Mouse (Mus musculus): ENCODE results near the gene Gm9844. TPM values are rescaled to one million over a fixed set of nuclear protein-coding genes. Genes with fewer than 3 reads are reported as not detected.
A peak's percentile ranks its signal among the peaks of the same experiment; 100 is the strongest.

The Gm9844 gene
- polyA plus RNA-seq, 1 experiment, result 13.5 TPM

GRCm38 (mm10) chr7:24904936-24905335 lies 42.9 kb downstream of the Gm9844 start:
- TF ChIP-seq POLR2A (IDR thresholded peaks at IDR 0.05; ENCODE audit: extremely low read depth, insufficient read depth, low read length) (no peak), CTCF (IDR thresholded peaks at IDR 0.05; ENCODE audit: extremely low read depth, insufficient read depth, low read length) (peak; percentile 51)
- Histone ChIP-seq H3K27ac (ENCODE audit: insufficient read depth, low read length) (no peak overlapping the region), H3K4me1 (ENCODE audit: control insufficient read depth, insufficient read depth, low read length) (peaks cover 2% of the 10 kb centered on the region), H3K4me3 (ENCODE audit: insufficient read depth, low read length) (peak overlapping the region; percentile 43)

GRCm38 (mm10) chr7:24906551-24906950 lies 44.5 kb downstream of the Gm9844 start:
- Histone ChIP-seq H3K27ac (ENCODE audit: insufficient read depth, low read length) (no peak overlapping the region), H3K4me1 (ENCODE audit: control insufficient read depth, insufficient read depth, low read length) (peaks cover 2% of the 10 kb centered on the region), H3K4me3 (ENCODE audit: insufficient read depth, low read length) (no peak overlapping the region)
- TF ChIP-seq POLR2A (IDR thresholded peaks at IDR 0.05; ENCODE audit: extremely low read depth, insufficient read depth, low read length) (no peak), CTCF (IDR thresholded peaks at IDR 0.05; ENCODE audit: extremely low read depth, insufficient read depth, low read length) (no peak)

- H3K27ac ChIP-seq (ENCODE audit: insufficient read depth, low read length), result no peak overlapping the region
- peaks cover 2% of the 10 kb centered on the region for H3K4me1 ChIP-seq (ENCODE audit: control insufficient read depth, insufficient read depth, low read length)
- TF ChIP-seq POLR2A (IDR thresholded peaks at IDR 0.05; ENCODE audit: extremely low read depth, insufficient read depth, low read length) (no peak), CTCF (IDR thresholded peaks at IDR 0.05; ENCODE audit: extremely low read depth, insufficient read depth, low read length) (no peak)
- H3K4me3 ChIP-seq (ENCODE audit: insufficient read depth, low read length), result no peak overlapping the region
These were observed 45.3 kb downstream of the Gm9844 start for GRCm38 (mm10) chr7:24907211-24907748.

Other genes starting within 250 kb of the Gm9844 start
- gene Lypd3, start 225.7 kb upstream of the Gm9844 start, polyA plus RNA-seq (2012; rRNA removed), result not detected in 2 replicates
- not detected in 2 replicates for gene Tex101, start 185.5 kb upstream of the Gm9844 start, polyA plus RNA-seq (2012; rRNA removed)
- not detected in 2 replicates for gene BC049730, start 153.0 kb upstream of the Gm9844 start, polyA plus RNA-seq (2012; rRNA removed)
- gene Gm4763, start 135.3 kb upstream of the Gm9844 start, polyA plus RNA-seq (2012; rRNA removed), result not detected in 2 replicates
- gene Cd177, start 101.9 kb upstream of the Gm9844 start, polyA plus RNA-seq (2012; rRNA removed), result not detected in 2 replicates
- gene Ceacam10, start 85.0 kb upstream of the Gm9844 start, polyA plus RNA-seq (2012; rRNA removed), result 0.19 TPM in 1 of 2 replicates, not detected in the other
- gene Lypd4, start 7.7 kb downstream of the Gm9844 start, polyA plus RNA-seq (2012; rRNA removed), result not detected in 2 replicates
- not detected in 2 replicates for gene Dmrtc2, start 7.8 kb downstream of the Gm9844 start, polyA plus RNA-seq (2012; rRNA removed)
- 393 and 394 TPM in 2 replicates for gene Rps19, start 22.2 kb downstream of the Gm9844 start, polyA plus RNA-seq (2012; rRNA removed)
- gene Cd79a, start 35.2 kb downstream of the Gm9844 start, polyA plus RNA-seq (2012; rRNA removed), result 1.2 and 1.4 TPM in 2 replicates
- gene Arhgef1, start 40.7 kb downstream of the Gm9844 start, polyA plus RNA-seq (2012; rRNA removed), result 133 and 163 TPM in 2 replicates
- gene Gm4881, start 82.3 kb downstream of the Gm9844 start, polyA plus RNA-seq (2012; rRNA removed), result 0.15 TPM in 1 of 2 replicates, not detected in the other
- 396 and 421 TPM in 2 replicates for gene Rabac1, start 110.5 kb downstream of the Gm9844 start, polyA plus RNA-seq (2012; rRNA removed)
- 899 and 943 TPM in 2 replicates for gene Atp1a3, start 143.7 kb downstream of the Gm9844 start, polyA plus RNA-seq (2012; rRNA removed)
- 191 and 201 TPM in 2 replicates for gene Grik5, start 210.1 kb downstream of the Gm9844 start, polyA plus RNA-seq (2012; rRNA removed)
- gene Zfp574, start 210.4 kb downstream of the Gm9844 start, polyA plus RNA-seq (2012; rRNA removed), result 36.6 and 39.2 TPM in 2 replicates